Mouse (Mus musculus): ENCODE measurements around the gene Gltp. TPM values are rescaled to one million over a fixed set of nuclear protein-coding genes. Genes with fewer than 3 reads are reported as not detected.

The Gltp gene
- total RNA-seq, 1 experiment from 2014 or later: 66.2 TPM

DNA sequence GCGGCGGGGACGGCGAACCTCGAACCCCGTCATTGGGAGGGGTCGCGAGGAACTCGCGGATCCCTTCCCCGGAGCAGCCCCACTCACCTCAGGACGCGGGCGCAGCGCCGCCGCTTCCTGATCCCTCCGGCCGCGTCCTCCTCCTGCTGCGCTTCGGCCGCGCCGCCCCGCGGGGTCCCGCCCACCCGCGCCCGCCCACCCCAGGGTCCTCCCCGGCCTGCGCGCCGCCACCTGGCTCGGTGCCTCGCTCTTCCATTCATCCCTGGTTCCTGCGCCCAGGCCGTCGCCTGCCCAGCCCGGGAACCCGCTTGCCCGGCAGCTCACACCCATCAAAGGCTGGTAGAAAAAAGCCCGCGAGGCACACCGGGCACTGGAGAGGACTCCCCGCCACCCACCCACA lies 32.5 kb downstream of the Gltp start, which contains the start of gene Trpv4:
Trpv4 (minus strand) TSS at position 167 of the 400 bp plus-strand sequence.
- DNase-seq: peak; percentile 30

- peak; percentile 31 for DNase-seq
Observed at GRCm38 (mm10) chr5:114657426-114657825, 33.4 kb downstream of the Gltp start.

GRCm38 (mm10) chr5:114656305-114656704 lies 34.5 kb downstream of the Gltp start:
- DNase-seq: no peak

- no peak for DNase-seq
Observed at GRCm38 (mm10) chr5:114655721-114656120, 35.1 kb downstream of the Gltp start.

GRCm38 (mm10) chr5:114653656-114654437 lies 36.9 kb downstream of the Gltp start:
- no peak for DNase-seq

DNA sequence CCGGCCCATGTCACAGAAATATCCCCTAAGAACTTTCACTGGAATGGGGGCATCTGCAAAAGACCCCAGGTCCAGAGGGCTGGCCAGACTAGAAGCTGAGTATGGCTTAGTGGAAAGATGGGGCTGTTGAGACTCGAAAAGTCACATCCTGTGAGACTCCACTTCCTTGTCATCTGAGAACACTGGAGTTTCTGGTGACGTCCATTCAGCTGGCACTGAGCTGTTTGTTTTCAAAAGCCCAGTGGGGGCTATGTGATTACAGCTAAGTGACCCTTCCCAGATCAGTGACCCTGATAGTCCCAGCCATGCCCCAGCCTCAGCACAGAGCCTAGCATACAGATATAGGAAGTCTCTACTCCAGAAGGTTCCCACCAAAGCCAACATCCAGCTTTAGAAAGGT lies 39.3 kb downstream of the Gltp start:
- DNase-seq: no peak

DNA sequence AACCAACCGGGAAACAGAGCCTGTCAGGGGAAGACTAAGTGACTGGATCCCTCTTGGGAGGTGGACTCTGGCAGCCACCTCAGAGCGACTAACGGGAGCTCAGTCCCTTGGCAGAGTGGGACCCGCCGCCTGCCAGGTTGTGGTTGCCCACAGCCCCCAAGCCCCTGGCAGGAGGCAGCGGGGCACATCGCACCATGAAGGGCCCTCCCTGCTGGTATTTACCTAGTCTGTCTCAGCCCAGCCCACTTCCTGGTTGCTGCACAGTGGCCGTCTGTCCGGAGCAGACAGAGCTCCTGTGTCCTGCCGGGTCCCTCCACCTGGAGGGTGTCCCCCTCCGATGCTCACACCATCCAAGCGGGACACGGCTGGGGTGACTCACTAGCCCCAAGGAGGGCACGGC lies 39.8 kb downstream of the Gltp start:
- no peak for DNase-seq

DNA sequence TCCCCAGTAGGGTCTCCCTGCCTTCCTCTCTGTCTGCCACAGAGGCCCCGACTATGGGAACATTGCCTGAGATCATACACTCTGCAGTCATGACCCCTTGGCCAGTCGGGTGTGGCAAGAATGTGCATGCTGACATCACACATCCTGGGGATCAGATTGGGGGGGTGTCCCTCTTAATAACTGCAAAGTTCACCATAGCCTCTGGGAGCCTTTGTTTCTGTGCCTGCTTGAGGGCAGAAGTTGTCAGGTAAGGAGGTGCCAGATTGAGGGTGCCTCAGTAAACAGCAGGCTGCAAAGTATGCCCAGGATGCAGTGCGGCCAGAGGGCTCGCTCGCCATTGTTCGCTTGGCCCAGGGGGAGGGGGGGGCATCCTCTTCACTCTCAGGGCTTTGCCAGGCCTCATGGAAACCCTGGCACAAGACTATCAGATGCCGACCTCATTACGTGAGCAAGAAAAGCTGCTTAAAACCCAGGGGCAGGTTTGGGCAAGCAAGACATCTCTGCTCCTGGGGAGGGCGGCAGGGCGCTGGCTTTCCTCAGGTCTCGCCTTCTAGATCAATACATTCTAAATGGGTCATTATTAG lies 42.0 kb downstream of the Gltp start:
- no peak for DNase-seq

DNA sequence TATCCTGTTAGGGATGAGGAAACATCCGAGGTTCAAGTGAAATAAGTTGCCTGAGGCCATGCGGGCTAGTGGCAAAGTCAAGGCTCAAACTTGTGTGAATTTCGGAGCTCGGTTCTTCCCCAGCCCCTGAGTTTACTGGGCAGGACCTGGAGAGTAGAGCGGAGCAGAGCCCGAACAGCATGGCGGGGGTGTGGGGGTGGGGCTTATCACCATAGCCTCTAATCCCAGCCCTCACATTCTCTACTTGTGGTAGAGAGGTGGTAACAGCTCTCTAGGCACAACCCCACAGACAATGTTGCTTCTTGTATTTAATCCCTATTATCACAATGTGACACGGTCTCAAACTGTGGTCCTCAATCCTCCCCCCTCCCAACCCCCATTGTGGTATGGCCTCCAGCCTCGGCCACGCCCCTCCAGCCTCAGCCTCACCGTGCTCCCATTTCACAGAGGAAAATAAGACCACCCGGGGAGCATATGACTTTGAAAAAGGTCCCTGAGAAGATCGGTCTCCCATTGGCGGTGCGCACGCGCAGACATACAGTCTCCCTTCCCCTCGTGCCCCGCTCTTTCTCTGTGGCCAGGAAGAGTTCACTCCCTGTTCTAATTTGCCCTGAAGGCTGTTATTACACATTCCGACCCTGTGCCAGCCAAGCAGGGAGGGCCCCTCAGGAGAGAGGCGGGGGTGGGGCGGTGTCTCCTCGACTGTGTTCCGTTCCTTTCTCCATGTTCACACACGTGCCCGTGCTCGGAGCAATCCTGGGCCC lies 43.4 kb downstream of the Gltp start:
- peak; percentile 26 for DNase-seq

DNA sequence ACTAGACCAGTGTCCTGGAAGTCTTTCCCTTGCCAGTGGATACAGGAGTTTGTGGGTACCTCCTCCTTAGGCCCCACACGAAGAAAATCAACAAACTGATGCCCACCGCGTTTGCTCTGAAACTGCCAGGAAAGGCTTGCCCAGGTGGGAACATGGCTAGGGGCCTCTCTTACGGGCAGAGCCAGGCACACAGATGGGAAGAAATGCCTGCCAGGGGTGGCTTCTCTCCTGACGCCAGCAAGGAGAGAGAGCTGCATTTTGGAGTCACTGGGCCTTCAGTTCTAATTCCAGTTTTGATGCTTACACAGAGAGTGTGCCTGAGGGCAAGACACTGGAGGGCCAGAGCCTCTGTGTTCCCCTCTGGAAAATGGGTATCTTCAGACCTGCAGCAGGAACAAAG lies 44.9 kb downstream of the Gltp start:
- DNase-seq: no peak

DNA sequence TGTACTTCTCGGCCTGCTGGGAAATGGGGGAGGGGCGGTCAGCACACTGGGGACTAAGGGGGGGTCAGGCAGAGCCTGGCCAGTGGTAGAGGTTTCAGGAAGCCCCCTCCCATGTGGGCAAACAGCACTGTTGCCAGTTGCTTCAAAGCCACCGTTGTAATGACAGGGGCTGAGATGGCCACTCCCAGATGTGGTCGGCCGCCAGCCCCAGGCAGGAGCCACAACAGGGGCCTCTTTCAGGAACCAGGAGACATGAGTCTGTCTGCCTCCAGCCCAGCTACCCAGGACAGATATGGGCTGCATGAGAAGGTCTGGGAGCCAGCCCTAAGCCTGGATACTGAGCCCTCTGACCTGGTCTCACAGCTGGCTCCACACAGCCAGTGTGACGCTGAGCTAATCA lies 45.9 kb downstream of the Gltp start:
- no peak for DNase-seq

- DNase-seq: no peak
Observed at GRCm38 (mm10) chr5:114640809-114641208, 50.0 kb downstream of the Gltp start.

- no peak for DNase-seq
Observed at GRCm38 (mm10) chr5:114639645-114639957, 51.2 kb downstream of the Gltp start.

- DNase-seq: peak; percentile 87
Observed at GRCm38 (mm10) chr5:114638769-114639644, 51.8 kb downstream of the Gltp start.

DNA sequence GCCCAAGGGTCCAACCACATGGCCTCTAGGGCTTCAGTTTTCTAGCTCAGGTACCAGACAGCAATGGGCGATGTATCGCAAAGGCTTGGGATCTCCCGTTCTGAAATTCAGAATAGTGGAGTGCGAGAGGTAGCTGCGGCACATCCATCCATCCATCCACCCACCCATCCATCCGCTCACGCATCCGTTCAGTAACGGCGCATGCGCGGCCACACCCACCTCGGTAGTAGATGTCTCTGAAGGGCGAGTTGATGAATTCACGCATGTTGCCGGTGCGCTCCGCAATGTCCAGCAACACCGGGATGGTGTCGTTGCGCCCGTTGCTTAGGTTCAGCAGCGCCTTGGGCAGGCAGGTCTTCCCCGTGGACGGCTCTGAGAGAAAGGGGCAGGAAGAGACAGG lies 54.7 kb downstream of the Gltp start:
- no peak for DNase-seq

GRCm38 (mm10) chr5:114631336-114631735 lies 59.4 kb downstream of the Gltp start:
- DNase-seq: no peak

- peak; percentile 72 for DNase-seq
Observed at GRCm38 (mm10) chr5:114625590-114625989, 65.2 kb downstream of the Gltp start.

DNA sequence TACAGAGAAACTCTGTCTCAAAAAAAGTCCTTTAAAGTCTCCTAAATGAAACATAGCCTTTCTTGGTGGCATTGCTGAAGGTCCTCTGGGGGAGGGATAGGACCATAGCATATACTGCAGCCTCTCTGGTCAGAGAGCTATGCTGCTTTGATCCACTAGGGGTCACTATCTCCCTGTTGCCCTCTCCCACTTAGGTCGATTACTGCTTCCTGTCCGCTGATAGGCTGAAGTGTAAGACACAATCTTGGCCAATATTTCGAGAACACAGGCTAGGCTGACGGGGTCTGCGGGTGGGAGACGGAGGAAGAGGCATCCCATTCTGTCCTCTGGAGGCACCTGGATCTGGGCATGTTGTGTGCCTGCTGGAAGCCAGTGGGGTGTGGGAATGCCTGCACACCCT lies 70.5 kb downstream of the Gltp start:
- no peak for DNase-seq

Measured in adrenal gland, postnatal 25 days (tissue).